Mouse (Mus musculus) small intestine, adult 2 months (tissue): ENCODE data around the gene Atf6. TPM values are rescaled to one million over a fixed set of nuclear protein-coding genes. Genes with fewer than 3 reads are reported as not detected.

Experiments
- H3K27ac ChIP-seq: fragments of 200-500 bp; 2 replicates; pipeline ENCODE4 v1.5.1; 2012; ENCODE audit warnings: low read depth, low read length, control low read depth, inconsistent platforms; ENCODE audit not compliant: insufficient read depth
- H3K27me3 ChIP-seq: fragments of 200-500 bp; 2 replicates; pipeline ENCODE4 v1.6.1; 2012; ENCODE audit warnings: mild to moderate bottlenecking, moderate library complexity, low read length, inconsistent platforms; ENCODE audit not compliant: control insufficient read depth, insufficient read depth
- H3K36me3 ChIP-seq: fragments of 200-500 bp; 2 replicates; pipeline ENCODE4 v1.6.1; 2012; ENCODE audit warnings: mild to moderate bottlenecking, low read length, control low read depth, inconsistent platforms; ENCODE audit not compliant: control insufficient read depth, insufficient read depth
- H3K4me1 ChIP-seq: fragments of 200-500 bp; 2 replicates; pipeline ENCODE4 v1.6.1; 2012; ENCODE audit warnings: low read length, inconsistent platforms, mixed read lengths; ENCODE audit not compliant: control insufficient read depth, insufficient read depth, insufficient read length
- H3K4me3 ChIP-seq: fragments of 200-500 bp; 2 replicates; pipeline ENCODE4 v1.5.1; 2012; ENCODE audit warnings: low read depth, mild to moderate bottlenecking, control low read depth, inconsistent platforms, low read length, moderate library complexity
- CTCF ChIP-seq: fragments of 200-500 bp; IDR thresholded peaks from 2 replicates; pipeline ENCODE4 v1.5.1; 2012; ENCODE audit warnings: low read depth, mild to moderate bottlenecking, control low read depth, inconsistent platforms, low read length, moderate library complexity, mixed read lengths; ENCODE audit not compliant: insufficient replicate concordance, insufficient read length; ENCODE audit errors: extremely low read depth
- POLR2A ChIP-seq: fragments of 200-500 bp; IDR thresholded peaks from 2 replicates; pipeline ENCODE4 v1.6.1; 2012; ENCODE audit warnings: low read depth, mild to moderate bottlenecking, control low read depth, inconsistent platforms, low read length, moderate library complexity
- WGBS: fragments of 180-500 bp; shearing (Covaris S2); methylation state at CpG from one replicate; pipeline ENCODE4 v1.1.7; 2018; 5-methylcytosine and 5-hydroxymethylcytosine counted together
- polyA plus RNA-seq: library from polyadenylated mRNA; depleted of rRNA; stranded (reverse); fragments of >200 nt; gene quantifications from 2 replicates; pipeline ENCODE4 v1.2.3, GENCODE M21; 2012

The Atf6 gene
- polyA plus RNA-seq, 1 experiment, result 8.4 TPM

GRCm38 (mm10) chr1:170734866-170735265, 132.7 kb downstream of the Atf6 start:
- Histone ChIP-seq H3K36me3 (no peaks in the 10 kb centered on the region), H3K4me1 (0 out of 2 replicates have a peak, but pooled peaks cover 1% of the 10 kb centered on the region), H3K27me3 (no peaks in the 10 kb centered on the region), H3K27ac (no peak overlapping the region), H3K4me3 (no peak overlapping the region)
- WGBS, result 91% methylated on average over 3 of the region's 3 CpGs
- TF ChIP-seq CTCF (no peak), POLR2A (no peak)

GRCm38 (mm10) chr1:170732596-170732890, 135.0 kb downstream of the Atf6 start:
- WGBS, result 91% methylated on average over 2 of the region's 2 CpGs
- H3K27ac ChIP-seq, result no peak overlapping the region
- TF ChIP-seq CTCF, result no peak
- no peak for TF ChIP-seq POLR2A
- H3K4me1 ChIP-seq, result 0 out of 2 replicates have a peak, but pooled peaks cover 1% of the 10 kb centered on the region
- H3K27me3 ChIP-seq, result no peaks in the 10 kb centered on the region
- no peaks in the 10 kb centered on the region; the same call in 1 of the 2 replicates for H3K36me3 ChIP-seq
- no peak overlapping the region for H3K4me3 ChIP-seq

GRCm38 (mm10) chr1:170731865-170732595, 135.5 kb downstream of the Atf6 start:
- Histone ChIP-seq H3K4me1 (0 out of 2 replicates have a peak, but pooled peaks cover 1% of the 10 kb centered on the region), H3K4me3 (no peak overlapping the region), H3K36me3 (no peaks in the 10 kb centered on the region; the same call in 1 of the 2 replicates), H3K27me3 (no peaks in the 10 kb centered on the region), H3K27ac (no peak overlapping the region)
- 89% methylated on average over 11 of the region's 11 CpGs for WGBS
- TF ChIP-seq POLR2A (no peak), CTCF (no peak)

GRCm38 (mm10) chr1:170729267-170729962, 138.2 kb downstream of the Atf6 start:
- H3K36me3 ChIP-seq, result no peaks in the 10 kb centered on the region; the same call in 1 of the 2 replicates
- no peak overlapping the region for H3K27ac ChIP-seq
- WGBS, result 78% methylated on average over 8 of the region's 8 CpGs
- TF ChIP-seq POLR2A, result no peak
- TF ChIP-seq CTCF, result no peak
- 0 out of 2 replicates have a peak, but pooled peaks cover 1% of the 10 kb centered on the region for H3K4me1 ChIP-seq
- no peaks in the 10 kb centered on the region for H3K27me3 ChIP-seq
- no peak overlapping the region for H3K4me3 ChIP-seq

GRCm38 (mm10) chr1:170728524-170728923, 139.0 kb downstream of the Atf6 start:
- Histone ChIP-seq H3K27me3 (no peaks in the 10 kb centered on the region), H3K4me3 (no peak overlapping the region), H3K36me3 (no peaks in the 10 kb centered on the region; the same call in 1 of the 2 replicates), H3K27ac (no peak overlapping the region), H3K4me1 (0 out of 2 replicates have a peak, but pooled peaks cover 1% of the 10 kb centered on the region)
- no peak for TF ChIP-seq CTCF
- no peak for TF ChIP-seq POLR2A
- 86% methylated on average over 6 of the region's 6 CpGs for WGBS

- H3K4me1 ChIP-seq, result no peaks in the 10 kb centered on the region
- H3K36me3 ChIP-seq, result no peaks in the 10 kb centered on the region; the same call in 1 of the 2 replicates
- no peaks in the 10 kb centered on the region for H3K27me3 ChIP-seq
- WGBS, result 91% methylated on average over 5 of the region's 5 CpGs
- no peak overlapping the region for H3K27ac ChIP-seq
- TF ChIP-seq POLR2A (no peak), CTCF (no peak)
- H3K4me3 ChIP-seq, result no peak overlapping the region
Measured at GRCm38 (mm10) chr1:170721560-170721959, 146.0 kb downstream of the Atf6 start.
